Mouse (Mus musculus) embryonic facial prominence, embryonic 15.5 days (tissue): ENCODE measurements around the gene Zbtb16. TPM values are rescaled to one million over a fixed set of nuclear protein-coding genes. Genes with fewer than 3 reads are reported as not detected.

Experiments used
- ATAC-seq: fragments of 200-750 bp; cut with Nextera tagmentation; 2 replicates; pipeline ENCODE4 v1.8.0; 2017; ENCODE audit warnings: low read depth, moderate TSS enrichment; ENCODE audit not compliant: insufficient number of reproducible peaks, low FRiP score, low TSS enrichment
- H3K27ac ChIP-seq: fragments of 300-500 bp; sonication (generic); replicated peaks from 2 replicates; pipeline ENCODE4 v1.5.1; 2015; ENCODE audit warnings: mild to moderate bottlenecking, inconsistent platforms
- H3K27me3 ChIP-seq: fragments of 300-500 bp; sonication (generic); 2 replicates; pipeline ENCODE4 v1.6.1; 2015; ENCODE audit warnings: inconsistent platforms
- H3K36me3 ChIP-seq: fragments of 300-500 bp; sonication (generic); 2 replicates; pipeline ENCODE4 v1.6.1; 2015; ENCODE audit warnings: mild to moderate bottlenecking, inconsistent platforms
- H3K4me1 ChIP-seq: fragments of 300-500 bp; sonication (generic); 2 replicates; pipeline ENCODE4 v1.6.1; 2015; ENCODE audit warnings: inconsistent platforms
- H3K4me2 ChIP-seq: fragments of 300-500 bp; sonication (generic); replicated peaks from 2 replicates; pipeline ENCODE4 v1.6.1; 2015; ENCODE audit warnings: mild to moderate bottlenecking, inconsistent platforms
- H3K4me3 ChIP-seq: fragments of 300-500 bp; sonication (generic); replicated peaks from 2 replicates; pipeline ENCODE4 v1.5.1; 2015; ENCODE audit warnings: mild to moderate bottlenecking, inconsistent platforms
- H3K9ac ChIP-seq: fragments of 300-500 bp; sonication (generic); 2 replicates; pipeline ENCODE4 v1.6.1; 2015; ENCODE audit warnings: inconsistent platforms
- H3K9me3 ChIP-seq: fragments of 300-500 bp; sonication (generic); replicated peaks from 2 replicates; pipeline ENCODE4 v1.6.1; 2016; ENCODE audit warnings: inconsistent platforms
- WGBS: fragments of 180-500 bp; shearing (Covaris S2); methylation state at CpG from one replicate; pipeline ENCODE4 v1.1.7; 2015; 5-methylcytosine and 5-hydroxymethylcytosine counted together
- polyA plus RNA-seq: library from polyadenylated mRNA; unstranded; fragments of >200 nt; fragmentation: Nextera tagmentation; extraction: Ambion mirVana; gene quantifications from 2 replicates; pipeline ENCODE4 v1.2.1, GENCODE M21; 2015

The Zbtb16 gene
- polyA plus RNA-seq, 1 experiment from 2014 or later, result 10.0 TPM

- no peak overlapping the region for H3K4me3 ChIP-seq
- H3K4me2 ChIP-seq, result no peak overlapping the region
- H3K9me3 ChIP-seq, result no peaks in the 10 kb centered on the region
- no peaks in the 10 kb centered on the region for H3K36me3 ChIP-seq
- no peak overlapping the region for H3K27ac ChIP-seq
- WGBS, result 79% methylated on average over 5 of the region's 5 CpGs
- H3K9ac ChIP-seq, result no peak overlapping the region
- no peak for ATAC-seq
- H3K27me3 ChIP-seq, result no peaks in the 10 kb centered on the region
- H3K4me1 ChIP-seq, result peaks cover 26% of the 10 kb centered on the region
Observed at GRCm38 (mm10) chr9:48764311-48764710, 71.7 kb downstream of the Zbtb16 start.

- no peak overlapping the region for H3K9ac ChIP-seq
- no peak for ATAC-seq
- no peaks in the 10 kb centered on the region for H3K9me3 ChIP-seq
- H3K4me2 ChIP-seq, result no peak overlapping the region
- no peaks in the 10 kb centered on the region for H3K27me3 ChIP-seq
- H3K27ac ChIP-seq, result 0 out of 2 replicates have a peak overlapping the region, but pooled peaks have one; percentile 72
- WGBS, result 79% methylated on average over 14 of the region's 14 CpGs
- H3K36me3 ChIP-seq, result no peaks in the 10 kb centered on the region
- peaks cover 26% of the 10 kb centered on the region for H3K4me1 ChIP-seq
- H3K4me3 ChIP-seq, result no peak overlapping the region
Observed at GRCm38 (mm10) chr9:48761732-48762637, 74.0 kb downstream of the Zbtb16 start.

GRCm38 (mm10) chr9:48761175-48761556 lies 74.9 kb downstream of the Zbtb16 start:
- ATAC-seq, result no peak
- Histone ChIP-seq H3K9ac (no peak overlapping the region), H3K27ac (peak overlapping the region; percentile 72; the same call in 1 of the 2 replicates), H3K27me3 (no peaks in the 10 kb centered on the region), H3K36me3 (no peaks in the 10 kb centered on the region), H3K4me3 (no peak overlapping the region), H3K4me2 (no peak overlapping the region), H3K9me3 (no peaks in the 10 kb centered on the region), H3K4me1 (peaks cover 26% of the 10 kb centered on the region)
- WGBS, result 69% methylated on average over 8 of the region's 8 CpGs

- Histone ChIP-seq H3K4me2 (no peak overlapping the region), H3K36me3 (no peaks in the 10 kb centered on the region), H3K27me3 (no peaks in the 10 kb centered on the region), H3K4me3 (no peak overlapping the region), H3K4me1 (peaks cover 29% of the 10 kb centered on the region), H3K9ac (no peak overlapping the region), H3K9me3 (no peaks in the 10 kb centered on the region), H3K27ac (peak overlapping the region; percentile 72)
- peak; percentile 83 for ATAC-seq
- WGBS, result 23% methylated on average over 13 of the region's 13 CpGs
Observed at GRCm38 (mm10) chr9:48760449-48761174, 75.4 kb downstream of the Zbtb16 start.

- Histone ChIP-seq H3K4me2 (no peak overlapping the region), H3K4me3 (no peak overlapping the region), H3K36me3 (no peaks in the 10 kb centered on the region), H3K9me3 (no peaks in the 10 kb centered on the region), H3K27me3 (no peaks in the 10 kb centered on the region), H3K27ac (no peak overlapping the region), H3K4me1 (peaks cover 32% of the 10 kb centered on the region), H3K9ac (no peak overlapping the region)
- no peak for ATAC-seq
- WGBS, result 90% methylated on average over 4 of the region's 4 CpGs
Observed at GRCm38 (mm10) chr9:48759098-48759497, 76.9 kb downstream of the Zbtb16 start.

GRCm38 (mm10) chr9:48757650-48758580 lies 78.1 kb downstream of the Zbtb16 start:
- Histone ChIP-seq H3K4me1 (peaks cover 32% of the 10 kb centered on the region), H3K9ac (no peak overlapping the region), H3K4me3 (no peak overlapping the region), H3K27me3 (no peaks in the 10 kb centered on the region), H3K36me3 (no peaks in the 10 kb centered on the region), H3K9me3 (no peaks in the 10 kb centered on the region), H3K4me2 (no peak overlapping the region), H3K27ac (no peak overlapping the region)
- no peak for ATAC-seq
- 67% methylated on average over 13 of the region's 13 CpGs for WGBS

- ATAC-seq, result no peak
- Histone ChIP-seq H3K4me3 (no peak overlapping the region), H3K9me3 (no peaks in the 10 kb centered on the region), H3K27me3 (no peaks in the 10 kb centered on the region), H3K9ac (no peak overlapping the region), H3K27ac (no peak overlapping the region), H3K4me2 (no peak overlapping the region), H3K36me3 (no peaks in the 10 kb centered on the region), H3K4me1 (peaks cover 24% of the 10 kb centered on the region)
- 49% methylated on average over 10 of the region's 10 CpGs for WGBS
Observed at GRCm38 (mm10) chr9:48756261-48756812, 79.7 kb downstream of the Zbtb16 start.

GRCm38 (mm10) chr9:48755438-48756070 lies 80.5 kb downstream of the Zbtb16 start:
- Histone ChIP-seq H3K9ac (no peak overlapping the region), H3K9me3 (no peaks in the 10 kb centered on the region), H3K4me1 (peaks cover 16% of the 10 kb centered on the region), H3K36me3 (no peaks in the 10 kb centered on the region), H3K27ac (no peak overlapping the region), H3K4me3 (no peak overlapping the region), H3K4me2 (no peak overlapping the region), H3K27me3 (no peaks in the 10 kb centered on the region)
- WGBS, result 33% methylated on average over 9 of the region's 9 CpGs
- no peak for ATAC-seq

GRCm38 (mm10) chr9:48754418-48754817 lies 81.6 kb downstream of the Zbtb16 start:
- no peaks in the 10 kb centered on the region for H3K36me3 ChIP-seq
- no peak overlapping the region for H3K4me3 ChIP-seq
- no peak overlapping the region for H3K27ac ChIP-seq
- no peak for ATAC-seq
- no peaks in the 10 kb centered on the region for H3K27me3 ChIP-seq
- no peak overlapping the region for H3K4me2 ChIP-seq
- H3K9me3 ChIP-seq, result no peaks in the 10 kb centered on the region
- H3K4me1 ChIP-seq, result 0 out of 2 replicates have a peak, but pooled peaks cover 10% of the 10 kb centered on the region
- 89% methylated on average over 6 of the region's 6 CpGs for WGBS
- no peak overlapping the region for H3K9ac ChIP-seq

- H3K4me3 ChIP-seq, result no peak overlapping the region
Observed at GRCm38 (mm10) chr9:48753881-48754280, 82.1 kb downstream of the Zbtb16 start.

More at GRCm38 (mm10) chr9:48753881-48754280, 82.1 kb downstream of the Zbtb16 start:
- Histone ChIP-seq H3K4me1 (0 out of 2 replicates have a peak, but pooled peaks cover 10% of the 10 kb centered on the region), H3K36me3 (no peaks in the 10 kb centered on the region), H3K27me3 (no peaks in the 10 kb centered on the region), H3K27ac (no peak overlapping the region), H3K9ac (no peak overlapping the region), H3K9me3 (no peaks in the 10 kb centered on the region), H3K4me2 (no peak overlapping the region)
- WGBS, result 85% methylated on average over 6 of the region's 6 CpGs
- no peak for ATAC-seq
